In the genomic region with DNA sequence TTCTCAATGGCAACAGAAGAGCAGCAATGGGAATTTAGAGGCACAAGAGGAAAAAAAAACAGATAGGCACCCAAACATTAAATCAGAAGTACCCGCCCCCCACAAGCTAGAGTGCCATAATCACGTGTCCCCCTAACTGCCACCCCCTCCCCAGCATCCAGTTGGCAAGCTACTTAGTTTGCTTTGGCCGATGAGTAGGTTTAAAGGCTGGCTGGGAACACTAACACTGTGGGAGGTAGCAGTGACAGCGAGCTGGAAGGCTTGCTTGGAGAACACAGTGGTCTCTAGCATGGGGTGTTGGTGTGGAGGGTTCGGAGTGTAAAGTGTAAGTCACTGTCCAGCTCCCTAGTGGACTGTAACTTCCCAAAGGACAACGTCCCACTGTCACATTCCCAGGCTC, we compare ENCODE assay signal across 20 mouse cellular contexts.
DNase-seq lines count a peak whose midpoint lies in the region; ATAC-seq and TF ChIP-seq lines count a peak whose summit lies in the region.
"Had no signal": no experiment of that assay in that cellular context is flagged by ENCODE, and none has a peak within 500 bp of the region (broad histone marks: within the 10 kb centered on the region; RNA-seq: fewer than 3 reads in every experiment).

No protein-coding gene starts in this region.

- H3K27me3 ChIP-seq in hindbrain, embryonic 16.5 days (replicated peaks; ENCODE audit: control insufficient read depth, insufficient read depth, low read length) = no peaks in the 10 kb centered on the region
- no peaks in the 10 kb centered on the region for H3K27me3 ChIP-seq in hindbrain, embryonic 14.5 days (ENCODE audit: control insufficient read depth, insufficient read depth, low read length)
- no peaks in the 10 kb centered on the region for H3K27me3 ChIP-seq in limb, embryonic 12.5 days
- no peaks in the 10 kb centered on the region for H3K27me3 ChIP-seq in midbrain, postnatal 0 days (ENCODE audit: insufficient read depth, low read length)
- H3K27me3 ChIP-seq: embryonic facial prominence, embryonic 13.5 days; liver, embryonic 12.5 days had no signal

- WGBS in hindbrain, embryonic 16.5 days = 56% methylated on average over 6 of the region's 6 CpGs
- WGBS in hindbrain, embryonic 14.5 days = 67% methylated on average over 6 of the region's 6 CpGs
- WGBS in limb, embryonic 12.5 days = 55% methylated on average over 6 of the region's 6 CpGs
- WGBS in midbrain, postnatal 0 days = 48% methylated on average over 6 of the region's 6 CpGs

- H3K36me3 ChIP-seq in hindbrain, embryonic 16.5 days (ENCODE audit: control insufficient read depth, insufficient read depth, low read length) = no peaks in the 10 kb centered on the region
- no peaks in the 10 kb centered on the region for H3K36me3 ChIP-seq in hindbrain, embryonic 14.5 days (replicated peaks; ENCODE audit: control insufficient read depth, insufficient read depth)
- no peaks in the 10 kb centered on the region for H3K36me3 ChIP-seq in limb, embryonic 12.5 days
- H3K36me3 ChIP-seq in midbrain, postnatal 0 days (ENCODE audit: insufficient read depth, low read length) = no peaks in the 10 kb centered on the region
- H3K36me3 ChIP-seq: embryonic facial prominence, embryonic 13.5 days; heart, embryonic 13.5 days; liver, embryonic 12.5 days had no signal

- H3K9ac ChIP-seq in hindbrain, embryonic 16.5 days (ENCODE audit: low read depth, low read length) = no peak overlapping the region
- H3K9ac ChIP-seq in hindbrain, embryonic 14.5 days = no peak overlapping the region
- no peak overlapping the region for H3K9ac ChIP-seq in limb, embryonic 12.5 days (replicated peaks)
- H3K9ac ChIP-seq in midbrain, postnatal 0 days (replicated peaks; ENCODE audit: low read length, poor library complexity, severe bottlenecking) = no peak overlapping the region
- H3K9ac ChIP-seq: embryonic facial prominence, embryonic 13.5 days; heart, embryonic 13.5 days; liver, embryonic 12.5 days; lung, embryonic 14.5 days had no signal

- no peak overlapping the region for H3K4me2 ChIP-seq in hindbrain, embryonic 16.5 days (ENCODE audit: low read length)
- no peak overlapping the region for H3K4me2 ChIP-seq in hindbrain, embryonic 14.5 days (replicated peaks)
- peak overlapping the region; percentile 34; the same call in 1 of the 2 replicates for H3K4me2 ChIP-seq in limb, embryonic 12.5 days
- H3K4me2 ChIP-seq in midbrain, postnatal 0 days (ENCODE audit: low read depth, low read length, poor library complexity, severe bottlenecking) = no peak overlapping the region
- H3K4me2 ChIP-seq: heart, embryonic 13.5 days; liver, embryonic 12.5 days; lung, embryonic 14.5 days had no signal

- no peaks in the 10 kb centered on the region for H3K4me1 ChIP-seq in hindbrain, embryonic 16.5 days (ENCODE audit: control insufficient read depth, insufficient read depth, low read depth, low read length)
- no peaks in the 10 kb centered on the region for H3K4me1 ChIP-seq in hindbrain, embryonic 14.5 days (replicated peaks; ENCODE audit: control insufficient read depth, insufficient read depth, low read length)
- H3K4me1 ChIP-seq in limb, embryonic 12.5 days (replicated peaks) = peaks cover 48% of the 10 kb centered on the region
- no peaks in the 10 kb centered on the region; the same call in 1 of the 2 replicates for H3K4me1 ChIP-seq in midbrain, postnatal 0 days (ENCODE audit: insufficient read depth, low read length)
- H3K4me1 ChIP-seq: heart, embryonic 13.5 days; liver, embryonic 12.5 days had no signal

- peak; percentile 83 for ATAC-seq in hindbrain, embryonic 16.5 days
- no peak; the same call in 1 of the 2 replicates for ATAC-seq in hindbrain, embryonic 14.5 days (ENCODE audit: low FRiP score)
- no peak for ATAC-seq in limb, embryonic 12.5 days (ENCODE audit: insufficient number of reproducible peaks, insufficient read depth, low FRiP score, low TSS enrichment, low read depth)
- ATAC-seq in midbrain, postnatal 0 days (ENCODE audit: low FRiP score) = peak; percentile 38; the same call in 1 of the 2 replicates
- ATAC-seq: inflammation-experienced regulatory T-cells, adult 6 months; liver, embryonic 12.5 days had no signal

- no peak for TF ChIP-seq CTCF in midbrain, postnatal 0 days (IDR thresholded peaks at IDR 0.05)

- no peak overlapping the region for H3K27ac ChIP-seq in hindbrain, embryonic 16.5 days (ENCODE audit: low read depth, low read length)
- H3K27ac ChIP-seq in hindbrain, embryonic 14.5 days = no peak overlapping the region
- H3K27ac ChIP-seq in limb, embryonic 12.5 days = peak overlapping the region; percentile 75
- no peak overlapping the region for H3K27ac ChIP-seq in midbrain, postnatal 0 days (ENCODE audit: low read depth, low read length)
- H3K27ac ChIP-seq: embryonic facial prominence, embryonic 13.5 days; heart, embryonic 13.5 days; liver, embryonic 12.5 days had no signal

- no peaks in the 10 kb centered on the region for H3K9me3 ChIP-seq in hindbrain, embryonic 16.5 days (ENCODE audit: control insufficient read depth, low read length)
- no peaks in the 10 kb centered on the region for H3K9me3 ChIP-seq in hindbrain, embryonic 14.5 days (ENCODE audit: control insufficient read depth, low read length)
- no peaks in the 10 kb centered on the region for H3K9me3 ChIP-seq in limb, embryonic 12.5 days
- no peaks in the 10 kb centered on the region for H3K9me3 ChIP-seq in midbrain, postnatal 0 days (ENCODE audit: low read length)
- H3K9me3 ChIP-seq: embryonic facial prominence, embryonic 13.5 days; heart, embryonic 13.5 days; liver, embryonic 12.5 days had no signal

- no peak overlapping the region for H3K4me3 ChIP-seq in hindbrain, embryonic 16.5 days (ENCODE audit: low read length)
- H3K4me3 ChIP-seq in hindbrain, embryonic 14.5 days (replicated peaks; ENCODE audit: low read length) = no peak overlapping the region
- no peak overlapping the region for H3K4me3 ChIP-seq in limb, embryonic 12.5 days (replicated peaks)
- no peak overlapping the region for H3K4me3 ChIP-seq in midbrain, postnatal 0 days (ENCODE audit: low read depth, low read length)
- H3K4me3 ChIP-seq: embryonic facial prominence, embryonic 13.5 days; heart, embryonic 13.5 days; liver, embryonic 12.5 days had no signal

- DNase-seq in hindbrain, embryonic 14.5 days (ENCODE audit: low spot score) = no peak
- peak; percentile 17 for DNase-seq in lung, postnatal 10 days
- no peak for DNase-seq in lung, postnatal 36 days
- DNase-seq in midbrain, postnatal 0 days (ENCODE audit: low spot score) = peak; percentile 64
- DNase-seq in embryo, embryonic 9.5 days (ENCODE audit: extremely low spot score) = no peak
- DNase-seq in urinary bladder, adult 2 months (ENCODE audit: low spot score) = no peak
- DNase-seq: adrenal gland, adult 8-10 months; cerebellum, adult 2 months; heart, adult 11 months; heart, postnatal 4 days; kidney, adult 8-10 months; kidney, postnatal 4 days; lung, embryonic 14.5 days; thymus, adult 2 months had no signal

Comparison
In these comparisons a context has a peak if more than half of its experiments do, and no peak if none do; other contexts are left out.
1. ATAC-seq: peak in hindbrain, embryonic 16.5 days (single experiment) and midbrain, postnatal 0 days (single experiment); none in hindbrain, embryonic 14.5 days (single experiment) and limb, embryonic 12.5 days (single experiment).
2. DNase-seq: peak in lung, postnatal 10 days (single experiment) and midbrain, postnatal 0 days (single experiment); none in hindbrain, embryonic 14.5 days (single experiment), lung, postnatal 36 days (single experiment), embryo, embryonic 9.5 days (single experiment) and urinary bladder, adult 2 months (single experiment).